Mouse (Mus musculus): ENCODE measurements at regions not wholly inside any gene's neighbourhood (a gene's known extent, or its start where the extent isn't known, plus 50 kb on each side); places are given as distances from the start of the nearest gene placed in this dataset.

DNA sequence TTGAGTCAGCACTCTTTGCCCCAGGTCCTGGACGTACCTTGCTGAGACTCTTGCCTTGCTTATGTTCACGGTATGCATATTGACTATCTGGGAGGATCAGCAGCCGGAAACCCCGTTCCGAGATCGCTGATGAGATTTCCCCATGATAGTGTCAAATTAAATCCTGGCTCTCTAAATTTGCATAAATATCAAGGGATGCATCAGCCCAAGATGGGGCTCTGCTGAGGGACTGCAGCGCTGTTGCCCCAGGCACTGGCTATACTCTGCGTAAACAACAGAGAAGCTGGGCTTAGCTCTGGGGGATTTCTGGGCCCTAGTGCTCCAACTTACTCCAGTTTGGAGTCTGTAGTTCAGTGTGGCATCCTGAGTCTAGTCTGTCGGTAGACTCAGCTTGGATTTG, 641.1 kb upstream of the Sox9 start:
- Histone ChIP-seq H3K4me3 (replicated peaks; ENCODE audit: low read length) (no peak overlapping the region), H3K9ac (ENCODE audit: low read length) (no peak overlapping the region), H3K4me2 (ENCODE audit: low read depth, low read length) (no peak overlapping the region), H3K4me1 (ENCODE audit: control insufficient read depth, insufficient read depth, low read length) (peaks cover 6% of the 10 kb centered on the region), H3K36me3 (ENCODE audit: control insufficient read depth, insufficient read depth, low read length) (no peaks in the 10 kb centered on the region), H3K9me3 (replicated peaks; ENCODE audit: control insufficient read depth, low read length) (no peaks in the 10 kb centered on the region), H3K27me3 (ENCODE audit: control insufficient read depth, insufficient read depth, low read length) (no peaks in the 10 kb centered on the region), H3K27ac (ENCODE audit: low read length) (no peak overlapping the region)
- WGBS: 81% methylated on average over 9 of the region's 9 CpGs
- no peak for ATAC-seq (ENCODE audit: insufficient read depth, low FRiP score)

DNA sequence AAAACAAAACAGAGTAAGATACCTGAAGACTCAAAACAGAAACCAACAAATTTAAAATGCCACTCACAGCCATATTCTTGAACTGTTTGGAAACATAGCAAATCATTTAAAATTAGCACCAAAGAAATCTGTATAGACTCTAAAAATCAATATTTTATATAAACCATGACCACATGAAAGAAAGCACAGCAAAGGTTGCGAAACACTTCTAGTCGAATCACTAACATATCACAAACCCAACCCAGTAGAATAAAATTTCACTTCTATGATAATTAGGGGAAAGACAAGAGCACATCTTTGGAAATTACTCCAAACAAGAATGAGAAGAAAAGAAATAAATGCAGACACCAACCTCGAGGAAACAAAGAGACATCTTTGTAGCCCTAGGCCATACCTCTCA, 630.0 kb upstream of the Sox9 start:
- no peaks in the 10 kb centered on the region for H3K9me3 ChIP-seq (replicated peaks; ENCODE audit: control insufficient read depth, low read length)
- H3K9ac ChIP-seq (ENCODE audit: low read length): no peak overlapping the region
- H3K4me1 ChIP-seq (ENCODE audit: control insufficient read depth, insufficient read depth, low read length): no peaks in the 10 kb centered on the region
- H3K36me3 ChIP-seq (ENCODE audit: control insufficient read depth, insufficient read depth, low read length): no peaks in the 10 kb centered on the region
- no peak overlapping the region for H3K27ac ChIP-seq (ENCODE audit: low read length)
- no peak overlapping the region for H3K4me2 ChIP-seq (ENCODE audit: low read depth, low read length)
- no peak overlapping the region for H3K4me3 ChIP-seq (replicated peaks; ENCODE audit: low read length)
- no peaks in the 10 kb centered on the region for H3K27me3 ChIP-seq (ENCODE audit: control insufficient read depth, insufficient read depth, low read length)
- WGBS: 91% methylated on average over 3 of the region's 3 CpGs
- ATAC-seq (ENCODE audit: insufficient read depth, low FRiP score): no peak

DNA sequence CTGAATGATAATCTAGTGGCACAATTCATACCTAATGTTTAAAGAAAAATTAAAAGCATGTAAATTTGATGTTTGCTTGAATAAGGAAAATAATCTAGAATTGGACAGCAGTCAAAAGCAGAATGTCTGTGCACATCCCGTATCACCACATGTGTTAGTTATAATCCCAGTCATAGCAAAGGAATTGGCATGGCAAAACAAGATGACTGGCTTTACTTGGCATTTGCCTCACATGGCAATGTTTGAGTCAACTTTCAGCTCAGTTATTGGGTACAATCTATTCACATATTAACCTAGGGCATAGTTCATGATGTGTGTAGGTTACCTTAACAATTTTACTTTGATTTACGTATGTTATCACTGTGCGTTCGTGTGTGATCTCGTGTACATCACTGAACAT, 628.8 kb upstream of the Sox9 start:
- WGBS: 89% methylated on average over 5 of the region's 5 CpGs
- no peak overlapping the region for H3K4me2 ChIP-seq (ENCODE audit: low read depth, low read length)

DNA sequence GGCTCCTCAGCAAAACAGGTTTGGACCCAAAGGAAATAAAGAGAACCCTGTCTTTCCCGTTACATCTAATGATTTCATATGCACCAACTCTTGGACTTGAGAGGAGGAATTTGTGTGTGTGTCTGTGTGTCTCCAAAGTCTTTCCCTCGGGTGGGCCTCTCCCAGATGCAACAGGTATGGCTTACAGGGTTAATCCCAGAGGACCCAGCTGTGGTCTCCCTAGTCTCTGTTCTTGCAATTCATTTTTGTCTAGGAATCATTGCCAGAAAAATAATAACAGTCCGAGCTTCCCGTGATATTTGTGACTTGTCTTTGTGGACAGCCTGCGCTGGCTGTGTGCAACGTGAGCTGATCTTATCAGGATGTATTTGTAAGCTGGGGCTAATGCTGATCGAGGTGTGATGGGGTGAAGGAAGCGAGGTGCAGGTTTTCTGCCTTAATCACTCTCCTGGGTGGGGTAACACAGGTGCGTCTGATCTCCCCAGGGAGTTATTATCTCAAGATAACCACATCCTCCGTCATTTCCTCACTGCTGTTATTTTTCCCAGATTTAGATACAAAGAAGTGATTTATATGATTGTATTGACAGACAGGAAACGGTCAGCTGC, 627.2 kb upstream of the Sox9 start:
- no peak for ATAC-seq (ENCODE audit: insufficient read depth, low FRiP score)
- 26% methylated on average over 11 of the region's 11 CpGs for WGBS
- Histone ChIP-seq H3K4me3 (replicated peaks; ENCODE audit: low read length) (no peak overlapping the region), H3K9ac (ENCODE audit: low read length) (no peak overlapping the region), H3K4me2 (ENCODE audit: low read depth, low read length) (peak overlapping the region; percentile 42), H3K36me3 (ENCODE audit: control insufficient read depth, insufficient read depth, low read length) (no peaks in the 10 kb centered on the region), H3K9me3 (replicated peaks; ENCODE audit: control insufficient read depth, low read length) (no peaks in the 10 kb centered on the region), H3K4me1 (ENCODE audit: control insufficient read depth, insufficient read depth, low read length) (no peaks in the 10 kb centered on the region), H3K27ac (ENCODE audit: low read length) (no peak overlapping the region), H3K27me3 (ENCODE audit: control insufficient read depth, insufficient read depth, low read length) (no peaks in the 10 kb centered on the region)

More for the DNA sequence above, 628.8 kb upstream of the Sox9 start:
- ATAC-seq (ENCODE audit: insufficient read depth, low FRiP score): no peak
- Histone ChIP-seq H3K36me3 (ENCODE audit: control insufficient read depth, insufficient read depth, low read length) (no peaks in the 10 kb centered on the region), H3K27me3 (ENCODE audit: control insufficient read depth, insufficient read depth, low read length) (no peaks in the 10 kb centered on the region), H3K9me3 (replicated peaks; ENCODE audit: control insufficient read depth, low read length) (no peaks in the 10 kb centered on the region), H3K4me1 (ENCODE audit: control insufficient read depth, insufficient read depth, low read length) (no peaks in the 10 kb centered on the region), H3K27ac (ENCODE audit: low read length) (no peak overlapping the region), H3K9ac (ENCODE audit: low read length) (no peak overlapping the region), H3K4me3 (replicated peaks; ENCODE audit: low read length) (no peak overlapping the region)

DNA sequence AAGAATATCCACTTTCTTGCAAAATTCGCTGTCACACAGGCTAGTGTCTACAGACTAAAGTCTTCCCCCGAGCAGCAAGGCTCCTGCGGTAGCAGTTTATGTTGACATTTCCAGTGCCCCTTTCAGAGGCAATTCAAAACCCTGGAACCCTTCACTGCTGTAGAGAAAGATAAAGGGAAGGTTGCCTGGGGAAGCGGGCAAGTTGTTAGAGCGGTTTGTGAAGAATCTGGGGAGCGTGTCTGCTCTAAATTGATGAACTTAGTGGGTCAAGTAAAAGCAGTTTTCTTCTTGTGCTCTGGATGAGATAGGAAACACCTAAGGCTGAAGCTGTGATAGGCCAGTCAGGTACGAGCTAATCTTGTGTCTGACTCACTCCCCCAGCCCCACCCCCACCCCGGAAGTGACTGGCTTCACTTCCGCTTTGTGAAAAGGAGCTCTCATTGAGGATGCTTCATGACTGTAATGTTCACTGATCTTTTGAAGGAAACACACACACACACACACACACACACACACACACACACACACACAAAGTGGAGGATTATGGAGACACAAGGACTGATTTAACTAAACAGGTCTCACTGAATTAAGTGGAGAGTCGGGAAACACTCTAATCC, 626.6 kb upstream of the Sox9 start:
- 22% methylated on average over 10 of the region's 10 CpGs for whole genome bisulfite sequencing
- H3K4me2 ChIP-seq (ENCODE audit: low read depth, low read length): peak overlapping the region; percentile 42
- no peaks in the 10 kb centered on the region for H3K4me1 ChIP-seq (ENCODE audit: control insufficient read depth, insufficient read depth, low read length)
- H3K9me3 ChIP-seq (replicated peaks; ENCODE audit: control insufficient read depth, low read length): no peaks in the 10 kb centered on the region
- H3K27me3 ChIP-seq (ENCODE audit: control insufficient read depth, insufficient read depth, low read length): no peaks in the 10 kb centered on the region
- H3K27ac ChIP-seq (ENCODE audit: low read length): no peak overlapping the region
- no peak for ATAC-seq (ENCODE audit: insufficient read depth, low FRiP score)
- H3K9ac ChIP-seq (ENCODE audit: low read length): no peak overlapping the region
- H3K36me3 ChIP-seq (ENCODE audit: control insufficient read depth, insufficient read depth, low read length): no peaks in the 10 kb centered on the region
- H3K4me3 ChIP-seq (replicated peaks; ENCODE audit: low read length): no peak overlapping the region

DNA sequence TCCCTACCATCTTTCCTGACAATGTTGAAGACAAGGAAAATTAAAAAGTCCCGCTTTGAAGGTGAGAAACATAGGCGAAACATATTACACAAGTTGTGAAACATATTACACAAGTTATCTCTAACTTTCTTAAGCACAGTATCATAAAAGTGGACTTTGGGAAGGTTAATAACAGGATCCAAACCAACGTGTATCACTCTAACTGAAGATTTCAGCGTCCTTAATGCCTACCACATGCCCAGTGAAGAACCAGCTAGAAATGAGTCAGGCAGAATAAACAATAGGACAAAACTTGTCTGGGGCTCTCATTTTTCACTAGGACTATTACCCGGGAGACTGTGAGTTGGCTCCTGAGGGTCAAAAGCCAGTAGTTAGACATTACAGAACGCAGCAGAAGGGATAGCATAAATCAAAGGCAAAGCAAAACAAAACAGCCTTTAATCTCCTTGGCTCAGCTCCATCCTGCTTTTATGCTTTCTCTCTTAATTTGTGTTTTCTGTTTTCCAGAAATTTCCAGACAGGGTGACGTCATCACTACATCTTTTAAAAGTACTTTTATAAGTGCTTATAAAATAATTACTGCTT, 618.3 kb upstream of the Sox9 start:
- WGBS: 36% methylated on average over 7 of the region's 7 CpGs
- H3K4me3 ChIP-seq (replicated peaks; ENCODE audit: low read length): no peak overlapping the region
- no peaks in the 10 kb centered on the region for H3K36me3 ChIP-seq (ENCODE audit: control insufficient read depth, insufficient read depth, low read length)
- H3K9ac ChIP-seq (ENCODE audit: low read length): no peak overlapping the region
- 0 out of 2 replicates have a peak, but pooled peaks cover 2% of the 10 kb centered on the region for H3K4me1 ChIP-seq (ENCODE audit: control insufficient read depth, insufficient read depth, low read length)
- H3K4me2 ChIP-seq (ENCODE audit: low read depth, low read length): no peak overlapping the region
- no peak for ATAC-seq (ENCODE audit: insufficient read depth, low FRiP score)
- H3K27ac ChIP-seq (ENCODE audit: low read length): no peak overlapping the region
- no peaks in the 10 kb centered on the region for H3K27me3 ChIP-seq (ENCODE audit: control insufficient read depth, insufficient read depth, low read length)
- no peaks in the 10 kb centered on the region for H3K9me3 ChIP-seq (replicated peaks; ENCODE audit: control insufficient read depth, low read length)

DNA sequence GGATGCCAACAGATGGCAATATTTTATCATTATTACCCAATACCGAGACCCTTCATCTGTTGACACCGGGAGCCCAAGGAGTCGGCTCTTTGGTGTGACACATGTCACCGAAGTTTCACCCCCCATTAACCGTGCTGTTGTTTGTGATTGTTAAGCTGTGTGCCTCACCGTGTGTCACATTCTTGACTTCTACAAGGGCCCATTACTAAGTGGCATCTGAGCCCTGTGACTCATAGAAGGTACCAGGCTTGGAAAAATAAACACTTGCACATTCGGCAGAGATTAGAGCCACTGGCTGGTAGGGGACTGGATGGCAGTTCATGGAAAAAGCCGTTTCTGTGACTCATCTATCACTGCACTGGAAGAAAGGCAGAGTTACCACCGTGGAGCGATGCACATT, 608.4 kb upstream of the Sox9 start:
- H3K9me3 ChIP-seq (replicated peaks; ENCODE audit: control insufficient read depth, low read length): no peaks in the 10 kb centered on the region
- H3K36me3 ChIP-seq (ENCODE audit: control insufficient read depth, insufficient read depth, low read length): no peaks in the 10 kb centered on the region
- H3K9ac ChIP-seq (ENCODE audit: low read length): no peak overlapping the region
- WGBS: 55% methylated on average over 10 of the region's 10 CpGs
- no peak overlapping the region for H3K4me2 ChIP-seq (ENCODE audit: low read depth, low read length)
- no peak overlapping the region for H3K27ac ChIP-seq (ENCODE audit: low read length)
- H3K4me3 ChIP-seq (replicated peaks; ENCODE audit: low read length): no peak overlapping the region
- H3K4me1 ChIP-seq (ENCODE audit: control insufficient read depth, insufficient read depth, low read length): no peaks in the 10 kb centered on the region
- H3K27me3 ChIP-seq (ENCODE audit: control insufficient read depth, insufficient read depth, low read length): no peaks in the 10 kb centered on the region
- no peak for ATAC-seq (ENCODE audit: insufficient read depth, low FRiP score)

DNA sequence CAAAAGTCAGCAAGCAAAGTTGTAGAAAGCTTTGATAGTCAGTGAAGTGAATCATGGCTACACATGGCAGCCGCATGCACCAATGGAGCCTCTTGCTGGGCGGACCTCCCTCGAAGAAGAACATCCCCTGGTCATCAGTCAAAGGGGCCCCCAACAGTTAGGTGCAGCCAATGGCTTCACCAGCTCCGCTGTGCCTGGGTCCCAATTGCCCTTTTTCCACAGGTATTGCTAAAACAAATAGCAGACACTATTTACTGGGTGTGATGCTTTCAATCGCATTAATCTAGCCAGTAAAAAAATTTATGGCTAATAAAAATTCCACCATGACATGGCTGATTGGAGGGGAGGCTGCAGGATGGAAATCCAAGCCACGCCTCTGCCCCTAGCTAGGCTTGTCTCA, 606.7 kb upstream of the Sox9 start:
- H3K27ac ChIP-seq (ENCODE audit: low read length): no peak overlapping the region
- no peak overlapping the region for H3K4me3 ChIP-seq (replicated peaks; ENCODE audit: low read length)
- no peak overlapping the region for H3K9ac ChIP-seq (ENCODE audit: low read length)
- H3K27me3 ChIP-seq (ENCODE audit: control insufficient read depth, insufficient read depth, low read length): no peaks in the 10 kb centered on the region
- H3K4me1 ChIP-seq (ENCODE audit: control insufficient read depth, insufficient read depth, low read length): no peaks in the 10 kb centered on the region
- 85% methylated on average over 6 of the region's 6 CpGs for WGBS
- H3K4me2 ChIP-seq (ENCODE audit: low read depth, low read length): no peak overlapping the region
- no peaks in the 10 kb centered on the region for H3K36me3 ChIP-seq (ENCODE audit: control insufficient read depth, insufficient read depth, low read length)
- no peak for ATAC-seq (ENCODE audit: insufficient read depth, low FRiP score)
- no peaks in the 10 kb centered on the region for H3K9me3 ChIP-seq (replicated peaks; ENCODE audit: control insufficient read depth, low read length)

DNA sequence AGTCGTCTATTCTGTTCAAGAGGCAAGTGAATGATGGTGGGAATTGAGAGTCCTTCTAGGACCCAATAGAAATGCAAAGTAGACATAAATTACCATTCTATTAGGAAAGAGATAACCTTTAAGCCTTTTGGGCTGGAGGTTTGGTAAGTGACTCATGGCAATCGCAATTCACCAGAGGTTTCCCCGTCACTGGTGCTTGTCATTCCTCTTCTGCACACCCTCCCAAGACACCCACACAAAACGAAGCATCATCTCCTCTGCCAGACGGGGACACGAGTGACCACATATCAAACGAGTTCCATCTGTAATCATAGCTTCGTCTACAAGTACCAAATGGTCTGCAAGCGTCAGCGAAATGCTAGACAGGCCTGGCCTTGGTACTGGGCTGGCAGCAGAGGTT, 601.4 kb upstream of the Sox9 start:
- no peak overlapping the region for H3K9ac ChIP-seq (ENCODE audit: low read length)
- 88% methylated on average over 10 of the region's 10 CpGs for WGBS
- H3K27ac ChIP-seq (ENCODE audit: low read length): no peak overlapping the region
- no peaks in the 10 kb centered on the region for H3K9me3 ChIP-seq (replicated peaks; ENCODE audit: control insufficient read depth, low read length)
- no peaks in the 10 kb centered on the region for H3K4me1 ChIP-seq (ENCODE audit: control insufficient read depth, insufficient read depth, low read length)
- H3K27me3 ChIP-seq (ENCODE audit: control insufficient read depth, insufficient read depth, low read length): no peaks in the 10 kb centered on the region
- H3K4me2 ChIP-seq (ENCODE audit: low read depth, low read length): no peak overlapping the region
- ATAC-seq (ENCODE audit: insufficient read depth, low FRiP score): no peak
- no peaks in the 10 kb centered on the region for H3K36me3 ChIP-seq (ENCODE audit: control insufficient read depth, insufficient read depth, low read length)
- H3K4me3 ChIP-seq (replicated peaks; ENCODE audit: low read length): no peak overlapping the region
